Mouse (Mus musculus) central nervous system, embryonic 18 days (tissue): ENCODE data around the gene Ttc7b. TPM values are rescaled to one million over a fixed set of nuclear protein-coding genes. Genes with fewer than 3 reads are reported as not detected.

Experiments
- polyA plus RNA-seq: library from polyadenylated mRNA; depleted of rRNA; stranded (reverse); fragments of >200 nt; gene quantifications from 2 replicates; pipeline ENCODE4 v1.2.3, GENCODE M21; 2012; rRNA removed

Ttc7b gene
- 45.6 and 46.8 TPM in 2 replicates for polyA plus RNA-seq

GRCm38 (mm10) chr12:100520794-100521186 is at the start of gene Ttc7b:
Ttc7b (minus strand) TSS chr12:100520826.

Other genes with a start within 250 kb of the Ttc7b start
- gene Rps6ka5, start 206.2 kb upstream of the Ttc7b start, polyA plus RNA-seq: 16.5 and 16.6 TPM in 2 replicates